Mouse (Mus musculus) kidney, adult 11 months (tissue): ENCODE measurements around the gene Nop2.

Experiments used
- DNase-seq: peaks from one replicate; pipeline ENCODE4 v3.0.0; 2022

Gene Nop2

DNA sequence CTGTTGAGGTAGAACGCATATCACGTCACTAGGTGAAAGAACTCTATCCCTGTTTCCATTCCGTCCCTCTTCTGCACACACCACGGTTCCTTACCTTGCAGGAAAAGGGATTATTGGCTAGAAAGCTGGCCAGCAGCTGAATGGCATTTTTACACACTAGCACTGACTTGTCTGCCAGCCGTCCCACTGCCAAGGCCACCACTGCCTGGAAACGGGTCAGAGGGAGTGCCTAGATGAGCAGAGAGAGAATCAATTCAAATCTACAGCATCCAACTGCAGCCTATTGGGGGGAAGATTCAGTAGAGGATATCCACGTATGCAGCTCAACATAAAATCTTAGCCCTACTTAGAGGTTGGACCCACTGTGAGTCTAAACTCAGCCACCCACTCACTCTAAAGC is 47.9 kb downstream of the Nop2 start:
- no peak for DNase-seq

DNA sequence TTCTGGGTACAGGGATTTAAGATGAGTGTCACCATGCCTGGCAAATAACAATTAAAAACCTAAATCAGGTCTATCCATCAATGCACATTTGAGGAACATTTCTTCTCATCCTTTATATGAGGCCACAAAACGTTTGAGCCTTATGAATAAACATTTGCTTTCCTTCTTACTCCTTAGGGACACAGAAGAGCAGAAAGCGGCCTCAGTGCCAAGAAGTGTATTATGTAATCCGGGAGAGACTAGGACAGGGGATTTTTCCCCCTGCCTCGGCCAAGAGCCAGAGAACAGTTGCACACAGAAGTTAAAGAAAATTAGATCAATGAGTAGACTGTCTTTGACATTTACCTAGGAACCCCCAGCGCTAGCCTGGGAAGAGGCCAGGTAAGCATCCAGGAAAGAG is 50.4 kb downstream of the Nop2 start:
- no peak for DNase-seq

DNA sequence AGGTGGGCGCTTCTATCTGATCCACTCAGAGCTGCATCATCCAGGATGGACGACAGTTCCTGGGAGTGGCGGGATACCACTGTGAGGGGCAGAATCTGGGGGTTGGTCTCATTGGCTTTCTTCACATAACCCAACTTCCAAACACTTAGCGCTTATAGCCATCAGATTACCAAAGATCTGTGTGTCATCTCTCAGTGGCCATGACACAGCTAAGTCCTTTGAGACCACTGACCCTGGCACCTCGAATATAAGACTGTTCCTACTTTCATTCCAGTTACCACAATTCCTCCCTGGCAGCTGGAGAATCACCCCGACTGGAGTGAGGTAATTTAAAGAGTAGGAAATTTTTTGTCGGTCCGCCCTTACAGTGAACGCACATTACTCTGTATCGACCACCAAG is 54.5 kb downstream of the Nop2 start:
- DNase-seq, result no peak

DNA sequence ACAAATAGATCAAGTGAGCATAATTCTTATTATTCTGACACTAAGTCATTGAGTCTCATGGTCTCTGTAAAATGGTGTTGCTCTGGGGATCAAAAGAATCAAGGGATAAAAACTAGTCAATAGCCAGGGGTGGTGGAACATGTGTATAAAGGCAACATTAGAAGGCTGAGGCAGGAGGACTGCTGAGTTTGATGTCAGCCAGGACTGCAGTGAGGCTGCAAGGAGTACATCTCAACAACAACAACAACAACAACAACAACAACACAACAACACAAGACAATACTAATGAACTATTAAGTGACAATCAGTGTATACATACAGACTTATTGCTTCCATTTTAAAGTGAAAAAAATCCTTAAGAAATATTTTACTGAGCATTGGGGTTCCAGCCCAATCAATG is 59.1 kb downstream of the Nop2 start:
- DNase-seq, result no peak

DNA sequence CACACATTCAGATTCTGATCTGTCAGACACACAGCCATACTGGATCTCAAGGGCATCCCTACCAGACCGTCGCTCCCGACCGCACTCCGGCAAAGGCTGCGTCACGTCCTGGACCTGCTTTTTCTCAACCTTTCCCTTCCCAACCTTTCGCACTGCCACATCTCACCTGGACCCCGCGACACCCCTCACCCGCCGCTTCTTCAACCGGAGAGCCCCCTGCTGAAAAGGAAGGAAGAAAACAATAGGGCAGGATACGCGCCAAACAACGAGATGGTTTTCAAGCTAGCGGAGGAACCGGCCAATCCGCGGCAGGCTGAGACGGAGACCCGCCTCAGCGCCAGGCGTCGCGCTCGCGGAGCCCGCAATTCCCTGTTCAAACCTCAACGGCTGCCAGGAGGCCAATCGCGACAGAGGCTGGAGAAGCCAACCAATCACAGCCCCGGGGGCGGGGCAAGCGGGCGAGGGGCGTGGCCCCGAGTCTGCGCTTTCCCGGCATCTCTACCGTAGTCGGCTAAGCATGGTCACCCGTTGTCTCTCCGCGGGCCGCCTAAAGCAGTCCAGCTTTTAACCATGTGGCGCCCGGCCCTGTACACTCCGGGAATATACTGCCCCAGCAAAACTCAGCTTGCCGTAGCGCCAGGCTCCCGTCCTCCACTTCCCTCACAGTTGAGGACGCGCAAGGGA is 59.8 kb downstream of the Nop2 start, which contains the start of the genes Ncapd2 and Mrpl51:
TSS of gene Ncapd2 (minus strand) at position 370 of the 684 bp plus-strand sequence.
TSS of gene Mrpl51 (plus strand) at position 470 of the 684 bp plus-strand sequence.
- DNase-seq, result peak; percentile 96

DNA sequence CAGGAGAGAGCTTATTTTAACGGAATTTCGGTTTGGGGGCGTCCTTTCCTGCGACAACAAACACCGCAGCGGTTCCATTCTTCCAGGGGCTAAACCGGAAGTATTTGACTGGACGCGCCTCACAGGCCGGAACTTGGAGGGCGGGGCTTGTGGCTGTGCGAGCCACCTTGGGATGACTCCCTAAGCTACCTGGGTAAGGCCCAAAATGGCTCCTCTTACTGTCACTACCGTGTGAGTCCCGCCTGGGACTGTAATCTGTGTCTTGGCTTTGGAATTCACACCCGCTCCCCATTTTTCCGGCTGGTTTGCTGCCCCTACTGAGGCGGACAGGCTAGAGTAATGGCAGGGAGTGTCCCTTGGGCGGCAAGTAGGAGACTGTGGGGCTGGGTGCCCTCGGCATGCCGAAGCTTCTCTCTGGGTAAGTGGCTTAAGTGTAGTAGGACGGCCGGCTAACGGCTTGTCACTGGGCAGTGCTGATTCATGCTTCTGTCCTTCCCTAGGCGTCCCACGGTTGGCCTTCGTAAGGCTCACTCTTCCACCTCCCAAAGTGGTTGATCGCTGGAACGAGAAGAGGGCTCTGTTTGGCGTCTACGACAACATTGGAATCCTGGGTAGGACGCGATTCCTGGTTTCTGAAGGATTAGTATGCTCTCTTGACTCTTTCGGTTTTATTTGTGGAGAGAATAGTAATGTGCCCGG is 60.5 kb downstream of the Nop2 start:
- DNase-seq, result peak; percentile 93

DNA sequence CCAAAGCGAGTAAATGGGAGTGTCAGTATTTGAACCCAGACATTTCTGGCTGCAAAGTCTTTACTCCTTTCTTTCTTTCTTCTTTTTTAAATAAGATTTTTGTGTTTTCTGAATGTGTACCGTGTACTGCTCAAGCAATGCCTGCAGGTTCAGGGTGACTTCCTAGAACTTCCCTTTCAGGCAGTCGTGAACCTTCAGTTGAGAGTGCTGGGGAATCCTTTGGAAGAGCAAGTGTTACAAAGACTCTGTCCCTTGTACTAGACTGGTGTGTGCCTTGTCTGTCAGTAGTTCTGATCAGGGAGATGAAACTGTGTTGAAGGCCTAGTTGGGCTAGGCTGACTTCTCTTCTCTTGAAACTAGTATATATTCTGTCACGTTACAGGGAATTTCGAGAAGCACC is 61.1 kb downstream of the Nop2 start:
- DNase-seq, result no peak

DNA sequence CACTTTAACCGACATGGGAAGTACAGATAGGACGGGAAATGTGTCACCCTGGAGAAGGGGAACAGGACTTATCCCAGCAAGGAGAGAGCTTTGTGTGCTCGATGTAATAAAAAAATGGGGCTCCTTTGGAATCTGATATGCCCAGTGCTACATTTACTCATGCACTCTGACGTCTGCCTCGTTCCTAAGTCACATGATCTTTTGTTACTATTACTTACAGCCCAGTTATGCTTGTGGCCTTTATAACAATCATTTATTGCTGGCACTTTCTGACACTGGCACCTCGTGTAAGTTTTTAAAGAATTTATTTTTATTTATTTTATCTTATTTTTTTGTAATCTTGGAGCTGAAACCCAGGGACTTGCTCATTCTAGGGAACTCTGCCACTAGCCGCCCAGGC is 61.7 kb downstream of the Nop2 start:
- no peak for DNase-seq
